Mouse (Mus musculus): ENCODE measurements around the gene Slc25a12.
A peak's percentile ranks its signal among the peaks of the same experiment; 100 is the strongest.
"Not testable (repeated sequence)": the region's sequence is repeated elsewhere in the genome, so short reads cannot be mapped to it uniquely, and the experiment has no call there.

Gene Slc25a12

DNA sequence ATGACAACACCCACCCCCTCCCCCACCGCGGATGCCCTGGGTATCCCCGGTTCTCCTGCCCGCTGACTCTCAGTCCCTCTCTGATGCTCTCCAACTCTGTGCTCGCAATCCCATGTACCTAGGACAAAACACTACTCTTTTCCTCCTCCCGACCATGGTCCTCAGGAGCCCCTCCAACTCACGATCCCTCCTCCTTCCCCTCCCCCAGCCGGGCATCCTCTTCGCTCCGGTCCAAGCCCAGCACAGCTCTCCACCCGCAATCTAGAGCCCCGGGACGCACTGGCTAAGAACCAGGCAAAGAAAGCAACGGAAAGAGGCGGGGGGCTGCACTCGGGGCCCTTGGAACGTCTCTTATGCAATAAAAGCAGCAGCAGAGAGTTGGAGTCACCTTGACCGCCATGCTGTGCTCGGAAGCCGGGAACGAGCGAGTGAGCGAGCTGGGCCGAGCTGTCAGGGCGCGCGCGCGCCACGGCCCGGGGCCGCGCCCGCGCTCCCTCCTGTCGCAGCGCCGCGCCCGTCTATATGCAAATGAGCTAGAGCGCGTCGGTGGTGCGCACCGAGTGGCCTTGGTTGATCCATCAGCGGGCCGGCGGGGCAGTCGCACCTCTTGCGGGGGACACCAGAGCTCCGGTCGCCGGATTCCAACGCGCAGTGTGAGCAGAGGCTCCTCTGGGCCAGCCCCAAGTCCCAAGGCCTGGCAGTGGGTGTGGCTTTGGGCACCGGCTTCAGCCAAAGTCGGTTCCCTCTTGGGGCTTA lies at the start of gene Slc25a12:
TSS of gene Slc25a12 (minus strand) at position 625 of the 756 bp plus-strand sequence.
- peak; percentile 74 for DNase-seq

DNA sequence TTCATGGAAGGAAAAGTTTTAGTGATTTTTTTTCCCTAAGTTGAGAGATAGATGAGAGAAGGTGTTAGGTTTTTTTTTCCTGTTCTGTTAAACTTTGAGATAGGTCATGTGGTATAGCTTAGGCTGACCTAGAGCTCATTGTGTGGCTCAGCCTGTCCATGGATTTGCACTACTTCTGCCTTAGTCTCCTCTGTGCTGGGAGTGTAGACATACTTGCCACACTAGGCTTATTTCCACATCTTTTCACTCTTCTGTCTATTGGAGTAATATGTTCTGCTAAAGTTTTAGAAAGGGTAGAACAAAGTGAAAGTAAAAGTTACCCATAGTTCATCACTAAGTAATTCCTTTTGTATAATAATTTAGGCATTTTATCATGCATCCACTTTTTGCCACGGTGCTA lies 38.1 kb upstream of the Slc25a12 start:
- no peak for DNase-seq

DNA sequence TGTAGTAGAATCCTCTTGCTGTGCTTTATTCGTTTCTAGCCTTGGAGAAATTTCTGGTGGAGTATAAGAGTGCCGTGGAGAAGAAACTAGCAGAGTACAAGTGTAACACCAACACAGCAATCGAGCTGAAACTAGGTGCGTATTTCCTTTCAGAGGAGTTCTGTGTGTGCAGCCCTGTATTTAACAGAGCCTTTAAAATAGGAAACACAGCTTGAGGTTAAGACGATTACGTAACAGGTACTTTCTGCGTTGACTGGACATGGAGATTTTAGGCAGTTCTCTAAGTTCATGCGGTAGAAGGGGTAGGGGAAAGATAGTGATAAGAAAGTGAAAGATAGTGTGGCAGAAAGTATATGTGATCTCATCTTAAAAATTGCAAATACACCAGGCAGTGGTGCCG lies 22.3 kb upstream of the Slc25a12 start:
- no peak for DNase-seq

DNA sequence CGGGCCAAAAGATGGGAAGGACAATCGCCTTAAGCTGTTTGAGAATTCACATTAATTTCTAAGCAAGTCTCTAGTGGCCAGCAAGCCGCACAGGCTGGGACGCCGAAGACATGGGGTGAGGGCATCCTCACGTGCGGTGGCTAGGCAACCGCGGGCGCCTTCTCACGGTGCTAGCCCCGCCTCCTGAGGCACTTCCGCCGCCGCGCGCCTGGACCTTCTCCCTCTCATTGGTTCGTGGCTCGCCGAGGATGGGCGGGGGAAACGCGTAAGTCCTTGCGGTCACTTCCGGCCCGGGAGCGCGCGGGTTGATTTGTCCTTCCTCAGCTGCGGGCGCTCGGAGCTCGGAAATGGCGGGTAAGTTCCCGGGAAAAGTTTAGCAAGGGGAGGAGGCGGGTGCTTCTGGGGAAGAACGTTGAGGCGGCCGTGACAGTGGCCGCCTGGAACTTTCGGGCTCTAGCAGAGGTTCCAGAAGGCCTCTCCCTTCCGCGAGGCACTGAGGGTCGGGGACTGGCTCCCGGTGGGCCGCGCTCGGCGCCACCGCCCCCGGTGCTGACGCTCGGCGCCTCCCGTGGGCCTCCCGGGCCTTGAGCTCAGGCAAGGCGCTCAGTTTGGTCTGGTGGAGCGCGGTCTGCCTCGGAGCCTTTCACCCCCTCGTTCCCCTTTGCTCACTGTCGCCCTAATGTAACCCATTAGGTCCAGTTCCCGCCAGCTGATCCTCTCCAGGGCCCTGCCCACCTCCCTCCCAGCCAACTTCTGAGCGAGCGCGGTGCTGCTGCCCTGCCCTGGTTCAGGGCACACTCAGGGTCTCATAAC lies 21.6 kb upstream of the Slc25a12 start, which contains the start of gene Hat1:
TSS of gene Hat1 (plus strand) at position 8 of the 813 bp plus-strand sequence.
- DNase-seq, result peak; percentile 96

DNA sequence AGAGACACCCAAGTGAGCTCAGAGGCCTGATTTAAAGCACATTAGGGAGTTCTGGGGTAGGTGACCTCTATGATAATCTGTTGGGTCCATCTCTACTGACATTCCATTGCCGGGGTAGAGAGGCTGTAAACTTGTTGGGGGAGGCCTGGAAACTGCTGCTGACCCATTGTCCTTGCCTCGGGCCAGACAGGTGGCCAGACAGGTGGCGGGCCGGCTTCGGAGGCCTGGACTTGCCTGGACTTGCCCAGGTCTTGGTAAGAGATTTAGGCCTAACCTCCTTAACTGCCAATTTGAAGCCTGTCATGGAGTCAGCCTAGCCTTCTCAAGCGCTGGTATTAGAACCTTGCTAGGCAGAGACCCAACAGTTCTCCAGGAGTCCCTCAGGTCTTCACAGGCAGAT lies 20.2 kb upstream of the Slc25a12 start:
- no peak for DNase-seq

DNA sequence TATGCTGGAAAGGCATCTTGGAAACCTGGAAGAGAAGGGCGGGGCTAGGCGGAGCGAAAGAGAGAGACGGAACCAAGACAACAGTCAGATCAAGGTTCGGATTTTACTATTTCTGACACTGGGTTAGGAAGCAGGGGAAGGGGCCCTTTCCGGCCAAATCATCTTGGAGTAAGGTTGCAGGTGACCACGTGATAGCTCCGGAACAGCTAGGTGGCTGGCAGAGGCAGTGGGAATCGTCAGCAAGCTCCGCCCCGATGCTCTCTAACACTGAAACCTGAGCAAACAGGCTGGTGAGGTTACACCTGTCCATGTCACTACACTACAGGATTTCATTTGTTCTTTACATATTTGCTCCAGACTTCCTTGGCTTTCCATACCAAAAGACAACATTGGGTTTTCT lies 16.3 kb upstream of the Slc25a12 start:
- DNase-seq, result no peak

DNA sequence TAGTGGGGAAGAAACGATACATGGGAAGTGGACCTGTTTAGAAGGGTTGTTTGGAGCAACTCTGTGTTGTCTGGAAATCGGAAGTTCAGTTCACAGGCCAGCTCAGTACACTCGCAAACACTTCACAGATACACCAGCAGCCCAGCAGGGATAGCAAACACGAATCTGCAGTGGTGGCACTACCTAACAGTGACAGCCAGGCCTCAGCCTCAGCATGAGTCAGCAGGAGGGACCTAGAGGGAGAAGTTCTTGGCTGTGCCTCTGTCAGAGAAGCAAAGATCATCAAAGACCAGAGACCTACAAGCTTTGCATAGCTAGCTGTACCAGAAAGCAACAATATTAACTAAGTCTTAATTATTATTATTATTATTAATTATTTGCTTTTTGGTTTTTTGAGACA lies 14.4 kb upstream of the Slc25a12 start:
- no peak for DNase-seq

DNA sequence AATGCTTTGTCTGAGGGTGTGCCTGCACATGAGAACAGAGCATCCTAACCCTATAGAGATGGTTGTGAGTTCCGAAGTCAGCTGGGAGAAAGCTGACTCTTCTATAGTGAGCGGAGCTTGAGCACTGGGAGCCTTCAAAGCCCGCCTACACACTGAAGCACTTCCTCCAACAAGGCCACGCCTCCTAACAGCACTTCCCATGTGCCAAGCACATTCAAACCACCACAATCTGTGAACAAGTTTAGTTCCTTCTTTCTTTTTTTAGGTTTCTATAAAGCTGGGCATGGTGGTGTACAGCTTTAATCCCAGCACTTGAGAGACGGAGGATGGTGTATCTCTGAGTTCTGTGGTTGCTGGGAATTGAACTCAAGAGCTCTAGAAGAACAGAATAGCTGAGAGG lies 9.9 kb upstream of the Slc25a12 start:
- no peak for DNase-seq

DNA sequence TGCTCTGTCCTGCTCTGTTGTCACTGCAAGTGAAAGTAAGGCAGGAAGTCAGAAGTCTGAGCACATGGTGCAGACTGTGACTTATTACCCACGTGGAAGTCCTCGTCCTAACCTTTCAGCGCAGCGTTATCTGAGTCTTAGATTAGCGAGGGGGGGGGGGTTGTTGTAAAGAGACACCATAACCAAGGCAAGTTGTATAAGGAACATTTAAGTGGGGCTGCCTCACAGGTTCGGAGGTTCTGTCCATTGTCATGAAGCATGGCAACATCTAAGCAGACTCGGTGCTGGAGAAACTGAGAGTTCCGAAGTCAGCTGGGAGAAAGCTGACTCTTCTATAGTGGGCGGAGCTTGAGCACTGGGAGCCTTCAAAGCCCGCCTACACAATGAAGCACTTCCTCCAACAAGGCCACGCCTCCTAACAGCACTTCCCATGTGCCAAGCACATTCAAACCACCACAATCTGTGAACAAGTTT lies 8.9 kb upstream of the Slc25a12 start:
- DNase-seq, result no peak

DNA sequence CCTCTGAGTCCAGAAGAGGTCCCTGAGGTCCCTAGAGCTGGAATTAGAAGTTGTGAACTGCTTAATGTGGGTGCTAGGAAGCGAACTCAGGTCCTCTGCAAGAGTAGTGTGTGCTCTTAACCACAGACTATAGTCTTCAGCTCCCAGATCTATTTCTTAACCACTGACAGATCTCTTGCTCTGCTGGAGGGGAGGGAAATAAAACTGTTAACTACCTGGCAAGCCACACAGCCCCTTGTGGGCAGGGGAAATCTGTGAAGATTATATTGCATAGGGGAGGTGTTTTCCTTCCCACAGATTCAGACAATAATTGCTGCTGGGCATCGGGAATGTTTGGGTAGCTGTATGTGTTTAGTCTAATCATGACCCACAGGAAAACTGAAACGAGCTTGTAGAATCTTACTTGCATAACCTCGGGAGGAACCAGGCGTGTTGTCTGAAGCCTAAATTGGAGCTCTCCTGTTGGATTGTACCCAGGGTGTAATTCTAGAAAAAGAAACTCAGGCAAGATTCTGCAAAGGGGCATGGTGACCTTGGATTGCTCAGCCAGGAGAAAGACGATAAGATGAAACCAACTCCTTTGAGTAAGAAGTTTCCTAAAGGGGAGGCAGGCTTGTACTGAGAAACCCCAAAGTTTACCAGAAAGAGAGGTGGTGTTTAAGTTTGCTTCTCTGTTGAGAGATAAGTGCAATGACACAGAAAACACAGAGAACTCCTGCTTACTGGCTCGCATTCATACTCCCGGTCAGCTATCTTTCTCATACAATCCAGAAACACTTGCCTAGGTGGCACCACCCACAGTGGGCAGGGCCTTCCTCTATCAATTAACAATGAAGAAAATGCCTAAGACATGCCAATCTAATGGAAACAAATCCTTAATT lies 7.0 kb upstream of the Slc25a12 start:
- no peak for DNase-seq

DNA sequence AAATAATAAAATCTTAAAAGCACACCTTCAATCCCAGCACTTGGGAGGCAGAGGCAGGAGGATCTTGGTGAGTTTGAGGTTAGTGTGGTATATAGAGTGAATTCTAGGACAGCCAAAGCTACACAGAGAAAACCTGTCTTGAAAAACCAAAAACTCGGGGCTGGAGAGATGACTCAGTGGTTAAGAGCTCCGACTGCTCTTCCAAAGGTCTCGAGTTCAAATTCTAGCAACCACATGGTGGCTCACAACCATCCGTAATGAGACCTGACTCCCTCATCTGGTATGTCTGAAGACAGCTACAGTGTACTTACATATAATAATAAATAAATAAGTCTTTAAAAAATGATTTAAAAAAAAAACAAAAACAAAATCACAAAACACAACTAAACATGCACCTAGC lies 4.7 kb upstream of the Slc25a12 start:
- DNase-seq, result not testable (repeated sequence)

DNA sequence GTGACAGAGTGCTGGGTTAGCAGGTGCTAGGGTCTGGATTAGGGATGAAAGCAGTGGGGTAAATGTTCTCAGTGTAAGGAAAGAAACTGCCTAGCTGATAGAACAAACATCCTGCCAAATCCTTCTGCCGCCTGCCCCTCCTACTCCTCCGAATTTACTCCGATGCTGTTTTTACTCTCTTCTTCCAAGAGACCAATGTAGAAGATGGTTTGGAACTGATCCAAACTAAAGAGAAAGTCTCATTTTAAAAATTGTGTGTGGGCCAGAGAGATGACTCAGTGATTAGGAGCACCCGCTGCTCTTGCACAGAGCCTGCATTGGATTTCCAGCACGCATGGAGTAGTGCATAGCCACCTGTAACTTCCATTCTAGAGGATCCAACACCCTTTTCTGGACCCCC lies 4.2 kb upstream of the Slc25a12 start:
- no peak for DNase-seq

DNA sequence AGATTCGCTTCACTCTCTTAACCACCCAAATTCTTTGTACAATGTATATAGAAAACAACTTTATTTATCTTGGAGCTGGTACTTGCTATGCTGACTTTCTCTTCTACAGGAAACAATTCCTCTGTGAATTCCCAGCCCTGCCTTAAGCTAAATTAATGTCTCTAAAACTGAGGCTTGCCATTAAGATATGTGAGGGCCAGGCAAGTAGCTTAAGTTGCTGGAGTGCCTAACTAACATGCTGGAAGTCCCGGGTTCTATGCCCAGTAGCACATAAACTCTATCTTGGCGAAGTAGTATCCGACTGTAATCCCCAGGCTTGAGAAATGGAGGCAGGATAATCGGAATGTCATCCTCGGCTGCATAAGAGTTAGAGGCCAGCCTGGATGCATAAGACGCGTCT lies 537 bp upstream of the Slc25a12 start:
- no peak for DNase-seq

DNA sequence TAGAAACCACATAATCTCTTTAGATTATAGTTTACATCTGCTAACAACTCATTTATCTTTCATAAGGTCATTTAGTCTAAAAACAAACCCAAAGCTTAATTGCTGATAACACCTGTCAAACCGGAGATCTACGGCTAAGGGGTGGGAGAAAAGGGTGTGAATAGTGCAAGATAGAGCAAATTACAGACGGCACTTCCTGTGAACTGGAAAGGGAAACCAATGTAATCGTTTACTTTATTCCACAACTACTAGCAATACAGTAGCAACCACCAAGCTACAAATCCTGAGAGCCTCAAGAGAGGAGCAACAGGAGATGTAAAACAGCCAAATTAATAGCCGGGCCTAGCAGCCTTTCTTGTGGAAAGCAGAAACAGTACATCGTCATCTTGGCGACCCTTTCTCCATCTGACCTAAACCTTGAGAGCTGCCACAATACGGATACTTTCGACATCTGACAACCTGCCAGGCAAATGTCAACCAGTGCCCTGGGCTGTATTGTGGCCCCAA lies 878 bp downstream of the Slc25a12 start:
- no peak for DNase-seq

DNA sequence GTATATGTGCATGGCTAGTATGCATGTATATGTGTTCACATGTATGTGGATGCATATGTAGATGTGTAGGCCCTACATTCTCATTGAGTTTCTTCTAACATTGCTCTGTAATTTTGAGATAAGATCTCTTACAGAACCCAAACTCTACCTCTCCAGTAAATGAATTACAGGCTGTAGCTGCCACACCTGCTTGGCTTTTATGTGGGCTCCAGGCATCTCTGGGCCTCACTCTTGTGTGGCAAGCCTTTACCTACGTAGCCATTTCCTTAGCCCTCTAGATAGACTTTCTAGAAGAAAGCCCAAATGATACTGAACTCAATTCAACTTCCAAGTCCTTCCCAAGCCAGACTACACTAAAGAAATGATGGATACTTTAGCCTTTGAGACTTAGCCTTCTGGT lies 7.4 kb downstream of the Slc25a12 start:
- DNase-seq, result no peak

DNA sequence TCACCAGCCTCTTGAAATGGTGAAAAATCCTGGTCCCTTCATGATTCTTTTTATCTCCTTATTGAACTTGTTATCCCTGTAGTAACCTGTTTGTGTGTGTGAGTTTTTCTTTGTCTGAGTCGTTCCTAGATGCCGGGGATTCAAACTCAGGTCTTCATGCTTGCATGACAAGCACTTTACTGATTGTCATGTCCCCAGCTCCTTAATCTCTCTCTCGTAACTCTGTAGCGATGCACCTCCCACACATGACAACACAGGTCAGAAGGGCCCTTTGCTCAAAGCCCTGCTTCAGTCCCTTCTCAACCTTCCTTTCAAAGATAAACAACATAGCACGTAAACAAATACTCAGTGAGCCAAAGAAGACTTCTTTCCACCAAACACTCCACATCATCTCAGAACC lies 9.2 kb downstream of the Slc25a12 start:
- DNase-seq, result no peak

DNA sequence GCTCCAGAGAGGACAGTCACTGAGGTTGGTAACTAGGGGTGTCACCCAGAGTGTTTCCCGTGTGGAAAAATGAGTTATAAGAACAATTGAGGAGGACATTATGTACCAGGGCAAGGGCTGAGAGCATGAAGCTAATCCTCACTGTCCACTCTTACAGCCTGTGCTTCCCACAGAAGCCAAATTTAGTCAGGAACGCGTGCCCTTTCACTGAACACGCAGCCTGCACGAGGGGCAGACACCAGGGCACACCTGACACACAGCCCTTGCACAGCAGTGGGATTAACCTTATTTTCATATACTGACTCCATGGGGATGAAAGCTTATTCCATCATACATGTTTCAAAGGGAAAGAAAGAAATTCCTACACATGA lies 13.5 kb downstream of the Slc25a12 start:
- no peak for DNase-seq

DNA sequence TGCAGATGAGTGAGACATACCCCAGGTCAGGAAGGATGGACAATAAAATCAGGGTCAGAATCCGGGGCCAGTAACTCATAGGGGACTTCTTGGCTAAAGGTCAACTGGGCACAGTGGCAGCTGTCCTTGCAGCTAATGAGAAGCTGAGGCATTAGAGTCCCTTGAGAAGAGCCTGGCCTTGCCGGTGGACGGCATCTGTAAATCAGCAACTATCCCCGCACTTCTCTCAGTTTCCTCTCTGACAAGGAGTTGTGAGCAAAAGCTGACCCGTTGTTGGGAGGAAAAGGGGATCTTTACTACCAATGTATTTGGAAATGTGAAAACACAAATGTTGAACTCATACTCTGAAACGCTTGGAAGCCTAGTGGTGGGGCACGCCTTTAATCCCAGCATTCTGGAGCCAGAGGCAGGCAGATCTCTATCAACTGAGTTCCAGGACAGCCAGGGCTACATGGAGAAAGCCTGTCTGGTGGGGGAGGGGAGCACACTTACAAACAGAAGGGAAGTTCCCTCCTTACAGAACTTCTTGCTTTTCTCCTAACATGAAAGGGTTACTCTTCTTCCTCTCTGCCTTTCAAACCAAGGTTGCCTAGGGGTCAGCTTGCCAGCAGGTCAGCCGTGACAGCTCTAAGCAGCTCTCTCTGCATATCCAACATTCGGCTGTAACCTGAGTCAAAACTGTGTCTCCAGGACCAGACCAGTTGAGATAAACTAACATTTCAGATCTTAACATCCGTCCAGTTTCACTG lies 14.1 kb downstream of the Slc25a12 start:
- no peak for DNase-seq

DNA sequence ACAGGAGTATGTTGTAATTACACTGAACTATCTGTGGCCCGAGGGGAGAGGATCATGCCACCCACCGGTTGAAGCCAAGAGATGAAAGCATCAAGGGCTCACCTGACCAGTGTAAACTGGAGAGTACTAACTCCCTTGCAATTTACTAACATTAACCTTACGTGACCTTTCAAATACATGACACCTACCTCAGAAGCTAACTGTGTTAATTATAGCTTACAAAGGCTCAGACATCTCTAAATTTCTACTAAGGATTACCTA lies 15.9 kb downstream of the Slc25a12 start:
- DNase-seq, result no peak

DNA sequence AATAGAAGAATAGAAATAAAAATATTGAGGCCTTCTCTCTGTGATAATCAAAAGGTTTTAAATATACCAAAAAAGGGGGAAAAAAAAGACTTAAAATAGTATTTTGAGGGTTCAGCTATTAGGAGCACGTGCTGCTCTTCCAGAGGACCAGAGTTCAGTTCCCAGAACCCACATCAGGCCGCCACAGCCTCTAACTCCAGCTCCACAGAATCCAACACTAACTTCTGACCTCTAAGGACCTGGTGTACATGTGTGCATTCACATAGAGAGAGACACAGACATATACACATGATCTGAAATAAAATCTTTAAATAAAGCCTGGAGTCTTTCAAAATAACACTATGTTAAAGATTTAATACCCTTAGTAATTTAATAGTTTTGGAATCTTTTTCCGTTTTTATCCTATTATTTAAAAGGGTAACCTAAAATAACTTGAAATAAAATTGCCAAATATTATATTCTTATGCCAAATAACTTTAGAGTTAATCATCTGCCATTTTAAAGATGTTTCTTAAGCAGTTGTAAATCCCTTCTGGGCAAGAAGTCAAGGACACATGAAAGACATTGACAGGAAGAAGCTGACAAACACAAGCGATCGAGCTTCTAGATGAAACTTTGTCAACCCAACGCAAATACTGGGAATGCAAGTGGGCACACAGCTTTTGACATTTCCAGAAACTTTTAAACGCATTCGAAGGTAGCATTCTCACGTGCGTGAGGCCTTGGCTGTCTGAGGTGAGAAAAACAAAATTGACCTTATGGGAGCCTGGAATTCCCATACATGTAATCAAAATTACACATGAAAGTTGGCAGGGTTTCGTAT lies 16.4 kb downstream of the Slc25a12 start:
- DNase-seq, result no peak

DNA sequence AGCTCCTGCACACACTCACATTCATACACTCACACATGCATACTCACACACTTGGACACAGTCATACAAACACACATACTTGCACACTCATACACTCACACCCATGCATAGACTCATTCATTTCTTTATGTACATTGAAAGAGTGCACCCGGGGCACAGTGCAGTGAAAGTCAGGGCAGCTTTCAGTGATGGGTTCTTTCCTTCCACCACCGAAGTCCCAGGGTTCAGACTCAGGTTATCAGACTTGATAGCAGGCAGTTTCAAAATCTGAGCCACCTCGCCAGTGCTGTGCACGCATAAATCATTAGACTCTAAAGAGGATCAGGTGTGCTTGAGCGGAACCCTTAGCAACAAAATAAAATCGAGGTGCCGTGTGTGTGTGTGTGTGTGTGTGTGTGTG lies 17.4 kb downstream of the Slc25a12 start:
- no peak for DNase-seq

DNA sequence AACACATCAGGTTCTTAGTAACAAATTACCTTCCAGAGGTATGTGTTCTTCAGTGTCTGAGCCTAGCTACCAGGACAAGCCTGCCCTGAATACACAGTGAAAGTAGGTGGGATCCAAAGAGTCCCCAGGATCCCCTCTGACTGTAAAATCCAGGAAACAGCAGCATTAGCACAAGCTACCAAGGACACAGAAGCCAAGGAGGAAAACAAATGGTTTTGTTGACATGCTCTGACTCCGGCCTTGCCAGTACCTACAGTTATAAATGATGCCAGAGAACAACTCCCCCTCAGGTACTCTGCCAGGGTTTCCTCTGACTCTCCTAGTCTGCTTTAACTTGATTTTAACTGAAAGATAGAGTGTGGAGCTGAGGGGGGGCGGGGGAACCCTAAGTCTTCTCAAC lies 18.0 kb downstream of the Slc25a12 start:
- no peak for DNase-seq
